Mouse (Mus musculus): Measurements from ENCODE around the gene Ap1s2. TPM values are rescaled to one million over a fixed set of nuclear protein-coding genes. Genes with fewer than 3 reads are reported as not detected.

Gene Ap1s2
- polyA plus RNA-seq (2014; fragmentation: Nextera tagmentation; extraction: Ambion mirVana): 52.4 and 56.3 TPM in 2 replicates

DNA sequence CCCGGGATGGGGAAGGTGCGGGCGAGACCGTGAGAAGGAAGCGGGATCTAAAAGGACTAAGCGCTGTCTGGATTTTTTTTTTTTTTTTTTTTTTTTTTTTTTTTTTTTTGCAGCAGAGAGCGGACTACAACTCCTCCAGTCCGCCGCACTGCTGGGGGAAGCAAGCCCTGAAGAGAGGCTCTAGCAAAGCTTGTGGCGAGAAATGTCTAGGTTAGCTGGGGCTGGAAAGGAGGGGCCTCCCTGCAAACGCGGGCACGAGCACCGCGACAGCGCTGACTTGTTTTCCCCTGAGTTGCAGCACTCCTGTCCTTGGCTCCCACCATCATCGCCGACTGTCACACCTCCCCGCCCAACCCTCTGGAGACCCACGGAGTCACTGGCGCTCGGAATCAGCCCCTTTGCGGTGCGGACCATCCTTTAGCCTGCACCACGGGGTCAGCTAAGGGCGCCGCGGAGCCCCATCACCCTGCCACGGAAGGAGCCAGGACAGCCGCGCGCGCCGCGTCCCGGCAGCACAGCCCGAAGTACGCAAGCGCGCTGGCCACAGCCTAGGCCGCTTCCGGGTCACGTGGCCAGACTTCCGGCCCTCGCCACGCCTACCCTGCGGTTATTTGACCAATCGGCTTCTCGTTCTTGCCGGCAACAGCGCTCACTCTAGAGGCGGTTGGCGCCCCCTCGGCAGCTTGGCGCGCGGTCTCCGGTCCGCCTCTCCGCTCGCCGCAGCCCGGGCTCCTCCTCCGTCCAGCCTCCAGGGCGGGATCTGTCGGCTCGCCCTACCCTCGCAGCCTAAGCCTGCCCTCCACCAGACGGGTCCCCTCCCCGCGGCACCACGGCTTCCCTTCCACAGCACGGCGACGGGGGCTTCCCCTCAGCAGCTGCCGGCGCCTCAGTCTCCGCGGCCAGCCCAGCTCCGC lies at the start of gene Ap1s2:
Ap1s2 (plus strand) TSS at position 681 of the 914 bp plus-strand sequence.
- 17% methylated on average over 66 of the region's 80 CpGs for WGBS
- H3K9ac ChIP-seq (ENCODE audit: low read depth, low read length): peak within 1 kb of the TSS; percentile 66
- DNase-seq (ENCODE audit: low spot score) (peak; percentile 90), ATAC-seq (ENCODE audit: low FRiP score) (peak; percentile 99)
- H3K4me2 ChIP-seq (replicated peaks; ENCODE audit: low read depth, low read length): peak within 1 kb of the TSS; percentile 40
- no peaks in the 10 kb centered on the region for H3K27me3 ChIP-seq (ENCODE audit: control insufficient read depth, insufficient read depth, low read length)
- H3K9me3 ChIP-seq (ENCODE audit: control insufficient read depth, low read length): no peaks in the 10 kb centered on the region
- no peaks in the 10 kb centered on the region for H3K36me3 ChIP-seq (ENCODE audit: control insufficient read depth, insufficient read depth, low read length)
- peak within 1 kb of the TSS; percentile 87 for H3K27ac ChIP-seq (ENCODE audit: low read depth, low read length)
- H3K4me1 ChIP-seq (replicated peaks; ENCODE audit: control insufficient read depth, insufficient read depth, low read length): no peaks in the 10 kb centered on the region
- peak within 1 kb of the TSS; percentile 61 for H3K4me3 ChIP-seq (ENCODE audit: low read depth, low read length)

DNA sequence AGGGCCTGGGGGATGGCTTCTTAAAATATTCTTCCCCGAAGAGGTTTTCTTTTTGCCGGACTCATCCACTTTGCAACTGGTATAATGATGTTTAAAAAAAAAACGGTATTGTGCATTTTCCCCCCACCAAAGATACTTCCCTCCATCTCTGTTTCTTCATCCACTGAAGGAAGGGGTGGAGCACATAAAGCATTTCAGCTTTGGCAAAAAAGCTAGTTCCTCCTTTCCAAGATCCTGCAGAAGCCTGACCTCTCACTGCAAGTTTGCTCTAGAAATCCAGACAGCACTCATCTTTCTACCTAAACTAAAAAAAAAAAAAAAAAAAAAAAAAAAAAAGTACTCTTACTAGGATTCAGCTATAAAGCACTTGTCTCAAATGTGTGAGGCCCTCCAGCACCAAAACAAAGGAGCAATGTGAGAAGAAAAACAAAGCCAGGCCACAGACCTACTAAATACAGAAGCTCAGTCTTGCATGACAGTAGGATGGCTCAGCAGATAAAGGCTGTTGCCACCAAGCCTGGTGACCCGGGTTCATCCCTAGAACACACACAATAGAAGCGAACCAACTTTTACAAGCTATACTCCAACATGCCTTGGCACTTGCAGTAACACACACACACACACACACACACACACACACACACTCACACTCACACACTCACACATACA lies 41.0 kb upstream of the Ap1s2 start:
- no peaks in the 10 kb centered on the region for H3K9me3 ChIP-seq (ENCODE audit: control insufficient read depth, low read length)
- ATAC-seq (ENCODE audit: low FRiP score): no peak
- no peaks in the 10 kb centered on the region for H3K36me3 ChIP-seq (ENCODE audit: control insufficient read depth, insufficient read depth, low read length)
- no peak overlapping the region for H3K4me3 ChIP-seq (ENCODE audit: low read depth, low read length)
- no peak for DNase-seq (ENCODE audit: low spot score)
- no peaks in the 10 kb centered on the region for H3K4me1 ChIP-seq (replicated peaks; ENCODE audit: control insufficient read depth, insufficient read depth, low read length)
- 55% methylated on average over 5 of the region's 5 CpGs for WGBS
- H3K9ac ChIP-seq (ENCODE audit: low read depth, low read length): no peak overlapping the region
- no peak overlapping the region for H3K27ac ChIP-seq (ENCODE audit: low read depth, low read length)
- no peak overlapping the region for H3K4me2 ChIP-seq (replicated peaks; ENCODE audit: low read depth, low read length)
- H3K27me3 ChIP-seq (ENCODE audit: control insufficient read depth, insufficient read depth, low read length): no peaks in the 10 kb centered on the region; the same call in 1 of the 2 replicates

DNA sequence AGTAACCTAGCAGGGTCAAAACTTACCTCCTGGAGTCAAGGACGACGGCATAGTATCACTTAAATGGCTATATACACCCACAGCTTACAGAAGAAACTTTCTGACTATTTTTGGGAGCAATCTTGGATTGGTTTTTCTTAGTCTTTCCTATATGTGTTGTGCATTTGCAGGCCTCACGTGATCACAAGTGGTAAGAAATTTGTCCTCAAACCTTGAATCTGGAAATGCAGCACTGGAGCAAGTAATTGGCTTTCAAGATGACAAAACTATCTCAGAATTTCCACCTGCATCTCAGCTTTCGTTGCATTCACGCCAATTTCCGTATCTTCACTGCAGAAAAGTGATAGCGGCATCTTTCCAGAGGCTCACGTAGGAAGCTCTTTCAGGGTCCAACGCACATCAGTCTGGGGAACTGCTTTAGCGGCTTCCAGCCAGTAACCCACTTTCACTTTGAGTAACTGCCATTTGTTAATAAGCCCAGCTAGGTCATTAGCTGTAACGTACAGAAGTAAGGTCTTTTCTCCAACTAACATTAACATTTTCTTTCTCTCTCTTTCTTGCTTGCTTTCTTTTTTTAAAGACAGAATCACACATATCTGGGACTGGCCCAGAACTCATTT lies 40.0 kb upstream of the Ap1s2 start:
- no peaks in the 10 kb centered on the region for H3K9me3 ChIP-seq (ENCODE audit: control insufficient read depth, low read length)
- no peak overlapping the region for H3K4me2 ChIP-seq (replicated peaks; ENCODE audit: low read depth, low read length)
- no peak overlapping the region for H3K4me3 ChIP-seq (ENCODE audit: low read depth, low read length)
- H3K27me3 ChIP-seq (ENCODE audit: control insufficient read depth, insufficient read depth, low read length): no peaks in the 10 kb centered on the region; the same call in 1 of the 2 replicates
- H3K36me3 ChIP-seq (ENCODE audit: control insufficient read depth, insufficient read depth, low read length): no peaks in the 10 kb centered on the region
- DNase-seq (ENCODE audit: low spot score) (no peak), ATAC-seq (ENCODE audit: low FRiP score) (no peak)
- no peaks in the 10 kb centered on the region for H3K4me1 ChIP-seq (replicated peaks; ENCODE audit: control insufficient read depth, insufficient read depth, low read length)
- no peak overlapping the region for H3K9ac ChIP-seq (ENCODE audit: low read depth, low read length)
- 83% methylated on average over 11 of the region's 11 CpGs for WGBS
- H3K27ac ChIP-seq (ENCODE audit: low read depth, low read length): no peak overlapping the region

DNA sequence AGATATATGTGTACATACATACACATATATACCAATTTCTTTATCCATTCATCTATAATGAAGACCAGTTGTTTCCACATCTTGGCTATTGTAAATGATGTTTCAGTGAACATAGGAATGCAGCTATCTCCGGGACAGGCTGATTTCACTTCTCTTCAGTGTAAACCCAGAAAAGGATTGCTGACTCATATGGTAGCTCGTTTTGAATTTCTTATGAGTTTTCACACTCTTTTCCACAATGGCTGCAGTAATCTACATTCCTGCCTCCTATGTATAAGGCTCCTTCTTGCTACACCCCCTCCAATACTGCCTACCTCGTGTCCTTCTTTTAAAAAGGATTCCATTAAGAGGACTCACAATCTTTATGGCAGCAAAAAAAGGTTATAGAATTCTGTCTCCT lies 32.9 kb upstream of the Ap1s2 start:
- no peak overlapping the region for H3K9ac ChIP-seq (ENCODE audit: low read depth, low read length)
- H3K27ac ChIP-seq (ENCODE audit: low read depth, low read length): no peak overlapping the region
- H3K4me1 ChIP-seq (replicated peaks; ENCODE audit: control insufficient read depth, insufficient read depth, low read length): no peaks in the 10 kb centered on the region
- no peak overlapping the region for H3K4me2 ChIP-seq (replicated peaks; ENCODE audit: low read depth, low read length)
- 88% methylated on average over 3 of the region's 3 CpGs for WGBS
- no peaks in the 10 kb centered on the region for H3K36me3 ChIP-seq (ENCODE audit: control insufficient read depth, insufficient read depth, low read length)
- DNase-seq (ENCODE audit: low spot score): no peak
- no peak overlapping the region for H3K4me3 ChIP-seq (ENCODE audit: low read depth, low read length)
- H3K9me3 ChIP-seq (ENCODE audit: control insufficient read depth, low read length): no peaks in the 10 kb centered on the region
- no peak for ATAC-seq (ENCODE audit: low FRiP score)
- H3K27me3 ChIP-seq (ENCODE audit: control insufficient read depth, insufficient read depth, low read length): no peaks in the 10 kb centered on the region; the same call in 1 of the 2 replicates

DNA sequence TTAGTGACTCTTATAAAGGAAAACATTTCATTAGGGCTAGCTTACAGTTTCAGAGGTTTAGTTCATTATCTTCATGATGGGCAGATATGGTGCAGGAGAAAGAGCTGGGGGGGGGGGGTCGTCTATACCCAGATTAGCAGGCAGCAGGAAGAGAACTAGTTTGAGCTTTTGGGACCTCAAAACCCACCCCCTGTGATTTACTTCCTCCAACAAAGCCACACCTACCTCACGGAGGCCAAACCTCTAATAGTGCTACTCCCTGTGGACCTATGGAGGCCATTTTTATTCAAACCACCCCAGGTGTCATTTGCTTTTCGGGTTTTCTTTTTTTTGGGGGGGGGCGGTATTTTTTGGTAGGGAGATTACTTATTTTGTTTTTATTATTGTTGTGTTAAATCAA lies 32.2 kb upstream of the Ap1s2 start:
- ATAC-seq (ENCODE audit: low FRiP score) (no peak), DNase-seq (ENCODE audit: low spot score) (no peak)
- H3K9me3 ChIP-seq (ENCODE audit: control insufficient read depth, low read length): no peaks in the 10 kb centered on the region
- no peak overlapping the region for H3K9ac ChIP-seq (ENCODE audit: low read depth, low read length)
- H3K4me1 ChIP-seq (replicated peaks; ENCODE audit: control insufficient read depth, insufficient read depth, low read length): no peaks in the 10 kb centered on the region
- no peak overlapping the region for H3K4me2 ChIP-seq (replicated peaks; ENCODE audit: low read depth, low read length)
- no peak overlapping the region for H3K4me3 ChIP-seq (ENCODE audit: low read depth, low read length)
- no peak overlapping the region for H3K27ac ChIP-seq (ENCODE audit: low read depth, low read length)
- 57% methylated on average over 4 of the region's 4 CpGs for WGBS
- no peaks in the 10 kb centered on the region; the same call in 1 of the 2 replicates for H3K27me3 ChIP-seq (ENCODE audit: control insufficient read depth, insufficient read depth, low read length)
- no peaks in the 10 kb centered on the region for H3K36me3 ChIP-seq (ENCODE audit: control insufficient read depth, insufficient read depth, low read length)

DNA sequence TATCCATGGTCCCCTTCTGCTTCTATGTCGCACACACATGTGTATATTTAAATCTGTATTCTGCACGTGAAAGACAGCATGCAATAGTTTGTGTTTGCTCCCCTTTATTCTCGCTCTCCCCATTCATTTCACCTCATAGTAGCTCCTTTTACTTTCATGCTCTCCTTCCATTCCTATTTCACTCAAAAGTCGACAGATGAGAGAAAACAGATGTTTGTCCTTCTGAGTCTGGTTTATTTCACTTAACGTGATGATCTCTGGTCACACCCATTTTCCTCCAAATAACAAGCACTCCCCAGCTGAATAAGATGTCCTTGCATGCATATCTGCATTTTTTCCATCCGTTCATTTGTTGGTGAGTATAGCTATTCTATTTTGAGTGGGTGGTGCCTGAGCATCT lies 29.8 kb upstream of the Ap1s2 start:
- H3K9me3 ChIP-seq (ENCODE audit: control insufficient read depth, low read length): no peaks in the 10 kb centered on the region
- WGBS: 71% methylated on average over 6 of the region's 6 CpGs
- H3K4me1 ChIP-seq (replicated peaks; ENCODE audit: control insufficient read depth, insufficient read depth, low read length): no peaks in the 10 kb centered on the region
- no peak overlapping the region for H3K27ac ChIP-seq (ENCODE audit: low read depth, low read length)
- H3K27me3 ChIP-seq (ENCODE audit: control insufficient read depth, insufficient read depth, low read length): no peaks in the 10 kb centered on the region; the same call in 1 of the 2 replicates
- no peak overlapping the region for H3K4me2 ChIP-seq (replicated peaks; ENCODE audit: low read depth, low read length)
- H3K4me3 ChIP-seq (ENCODE audit: low read depth, low read length): no peak overlapping the region
- H3K36me3 ChIP-seq (ENCODE audit: control insufficient read depth, insufficient read depth, low read length): no peaks in the 10 kb centered on the region
- DNase-seq (ENCODE audit: low spot score): no peak
- H3K9ac ChIP-seq (ENCODE audit: low read depth, low read length): no peak overlapping the region
- no peak for ATAC-seq (ENCODE audit: low FRiP score)

DNA sequence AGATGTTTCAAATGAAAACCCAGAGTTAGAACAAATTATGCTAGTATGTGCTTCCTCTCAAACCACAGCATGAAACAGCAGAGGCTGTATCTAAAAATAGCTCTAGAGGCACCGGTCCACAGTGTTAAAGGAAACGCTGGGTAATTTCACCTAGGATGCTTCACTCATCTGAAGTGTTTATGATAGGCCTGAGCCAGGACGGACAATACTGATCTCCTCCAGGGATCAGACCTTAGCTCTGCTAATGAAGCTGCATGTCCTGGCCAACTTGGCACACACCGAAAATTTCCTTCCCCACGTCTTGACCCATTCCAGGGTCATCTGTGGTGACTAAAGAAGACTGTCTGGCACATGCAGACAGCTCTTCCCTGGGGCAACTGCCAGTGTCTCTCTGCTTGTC lies 29.4 kb upstream of the Ap1s2 start:
- ATAC-seq (ENCODE audit: low FRiP score): no peak
- Histone ChIP-seq H3K4me2 (replicated peaks; ENCODE audit: low read depth, low read length) (no peak overlapping the region), H3K27ac (ENCODE audit: low read depth, low read length) (no peak overlapping the region), H3K36me3 (ENCODE audit: control insufficient read depth, insufficient read depth, low read length) (no peaks in the 10 kb centered on the region), H3K9me3 (ENCODE audit: control insufficient read depth, low read length) (no peaks in the 10 kb centered on the region), H3K4me3 (ENCODE audit: low read depth, low read length) (no peak overlapping the region), H3K9ac (ENCODE audit: low read depth, low read length) (no peak overlapping the region), H3K4me1 (replicated peaks; ENCODE audit: control insufficient read depth, insufficient read depth, low read length) (no peaks in the 10 kb centered on the region), H3K27me3 (ENCODE audit: control insufficient read depth, insufficient read depth, low read length) (no peaks in the 10 kb centered on the region; the same call in 1 of the 2 replicates)
- WGBS: 72% methylated on average over 5 of the region's 5 CpGs
- no peak for DNase-seq (ENCODE audit: low spot score)

DNA sequence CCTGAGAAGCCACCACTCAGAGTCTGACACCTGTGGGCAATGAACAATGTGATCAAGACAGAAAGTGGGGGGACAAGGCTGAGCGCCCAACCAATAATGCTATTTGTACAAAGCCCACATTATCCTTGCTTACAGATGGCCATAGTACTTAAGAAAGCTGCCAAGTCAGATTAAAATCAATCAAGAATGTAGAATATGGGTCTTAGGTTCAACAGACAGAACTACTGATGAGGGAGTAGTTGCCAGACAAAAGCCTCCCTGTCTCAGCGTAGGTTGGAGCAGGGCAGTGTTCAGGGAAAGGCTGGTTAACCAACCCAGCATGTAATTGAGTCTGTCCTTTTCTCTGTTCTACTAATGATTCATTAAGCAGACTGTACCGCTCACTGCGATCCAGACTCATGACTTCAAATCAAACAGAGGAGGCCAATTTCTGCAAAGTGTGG lies 23.3 kb upstream of the Ap1s2 start:
- no peaks in the 10 kb centered on the region for H3K4me1 ChIP-seq (replicated peaks; ENCODE audit: control insufficient read depth, insufficient read depth, low read length)
- ATAC-seq (ENCODE audit: low FRiP score): peak; percentile 54; the same call in 1 of the 2 replicates
- DNase-seq (ENCODE audit: low spot score): no peak
- H3K4me2 ChIP-seq (replicated peaks; ENCODE audit: low read depth, low read length): no peak overlapping the region
- H3K27ac ChIP-seq (ENCODE audit: low read depth, low read length): no peak overlapping the region
- H3K36me3 ChIP-seq (ENCODE audit: control insufficient read depth, insufficient read depth, low read length): no peaks in the 10 kb centered on the region
- H3K9me3 ChIP-seq (ENCODE audit: control insufficient read depth, low read length): no peaks in the 10 kb centered on the region
- H3K4me3 ChIP-seq (ENCODE audit: low read depth, low read length): no peak overlapping the region
- H3K9ac ChIP-seq (ENCODE audit: low read depth, low read length): no peak overlapping the region
- H3K27me3 ChIP-seq (ENCODE audit: control insufficient read depth, insufficient read depth, low read length): no peaks in the 10 kb centered on the region; the same call in 1 of the 2 replicates
- WGBS: 56% methylated on average over 4 of the region's 4 CpGs
